Mouse (Mus musculus) heart, adult 2 months (tissue): ENCODE data around the gene Apol8. TPM values are rescaled to one million over a fixed set of nuclear protein-coding genes. Genes with fewer than 3 reads are reported as not detected.
"Not testable (repeated sequence)": the region's sequence is repeated elsewhere in the genome, so short reads cannot be mapped to it uniquely, and the experiment has no call there.

ENCODE experiments used
- DNase-seq, 2 experiments: peaks; one replicate each; pipeline ENCODE4 v3.0.0; 2021
- H3K27ac ChIP-seq: fragments of 200-600 bp; 2 replicates; pipeline ENCODE4 v1.8.1; 2022
- H3K27me3 ChIP-seq: fragments of 200-500 bp; 2 replicates; pipeline ENCODE4 v1.6.1; 2012; ENCODE audit warnings: mild to moderate bottlenecking, low read length, inconsistent platforms, mixed read lengths; ENCODE audit not compliant: control insufficient read depth, insufficient read depth
- H3K36me3 ChIP-seq: fragments of 200-500 bp; 2 replicates; pipeline ENCODE4 v1.6.1; 2012; ENCODE audit warnings: low read length, inconsistent platforms; ENCODE audit not compliant: control insufficient read depth, insufficient read depth
- H3K4me1 ChIP-seq: fragments of 200-500 bp; 2 replicates; pipeline ENCODE4 v1.6.1; 2011; ENCODE audit warnings: low read length; ENCODE audit not compliant: control insufficient read depth, insufficient read depth
- H3K4me3 ChIP-seq: fragments of 200-600 bp; 2 replicates; pipeline ENCODE4 v1.8.1; 2022
- H3K79me2 ChIP-seq: fragments of 200-500 bp; replicated peaks from 2 replicates; pipeline ENCODE4 v1.6.1; 2012; ENCODE audit warnings: mild to moderate bottlenecking, inconsistent platforms, low read length, moderate library complexity, mixed read lengths; ENCODE audit not compliant: control insufficient read depth, insufficient read depth
- H3K9ac ChIP-seq: fragments of 200-500 bp; 2 replicates; pipeline ENCODE4 v1.6.1; 2012; ENCODE audit warnings: low read depth, mild to moderate bottlenecking, control low read depth, inconsistent platforms, low read length, mixed read lengths
- CTCF ChIP-seq: fragments of 200-600 bp; IDR thresholded peaks from 2 replicates; pipeline ENCODE4 v1.8.1; 2022; ENCODE audit warnings: antibody characterized with exemption, mild to moderate bottlenecking, moderate library complexity
- EP300 ChIP-seq: fragments of 200-500 bp; IDR thresholded peaks from 2 replicates; pipeline ENCODE4 v1.6.1; 2011; ENCODE audit warnings: low read depth, low read length, control low read depth; ENCODE audit not compliant: insufficient read depth
- POLR2A ChIP-seq: fragments of 200-500 bp; IDR thresholded peaks from 2 replicates; pipeline ENCODE4 v1.6.1; 2011; ENCODE audit warnings: mild to moderate bottlenecking, low read depth, low read length, control low read depth; ENCODE audit not compliant: insufficient read depth
- WGBS: fragments of 180-500 bp; shearing (Covaris S2); methylation state at CpG from one replicate; pipeline ENCODE4 v1.1.7; 2018; 5-methylcytosine and 5-hydroxymethylcytosine counted together
- intact Hi-C: fragments of 180-260 bp; cut with DNase I; formaldehyde crosslinking; loops from one replicate; pipeline ENCODE4 v1.15.1; 2025
- polyA plus RNA-seq: library from polyadenylated mRNA; depleted of rRNA; stranded (reverse); fragments of >200 nt; gene quantifications from 2 replicates; pipeline ENCODE4 v1.2.3, GENCODE M21; 2012
- total RNA-seq, 2 experiments: library from RNA; stranded (reverse); gene quantifications; 2 replicates each; pipeline ENCODE4 v1.2.3; 2021

The Apol8 gene
- total and polyA plus RNA-seq, 3 experiments: 0.55 TPM; not detected in 2

- Histone ChIP-seq H3K4me1 (no peaks in the 10 kb centered on the region; the same call in 1 of the 2 replicates), H3K36me3 (no peaks in the 10 kb centered on the region), H3K79me2 (no peaks in the 10 kb centered on the region), H3K4me3 (no peak overlapping the region), H3K27me3 (no peaks in the 10 kb centered on the region), H3K27ac (no peak overlapping the region), H3K9ac (no peak overlapping the region)
- TF ChIP-seq POLR2A (no peak), CTCF (peak; percentile 53)
- DNase-seq: no peak
- WGBS: 79% methylated on average over 9 of the region's 9 CpGs
- intact Hi-C loops: no loop called here
These were observed 16.1 kb downstream of the Apol8 start for GRCm38 (mm10) chr15:77740511-77741297.

- H3K27ac ChIP-seq, H3K79me2 ChIP-seq, H3K9ac ChIP-seq, H3K27me3 ChIP-seq, DNase-seq, H3K36me3 ChIP-seq, H3K4me1 ChIP-seq, H3K4me3 ChIP-seq: not testable (repeated sequence)
- intact Hi-C loops: loop anchor here (5.0 kb wide), 1 partner anchor 327 kb away; no protein-coding TSS in a partner anchor
- 22% methylated on average over 4 of the region's 4 CpGs for WGBS
These were observed 22.9 kb downstream of the Apol8 start for GRCm38 (mm10) chr15:77733903-77734302.

- not testable (repeated sequence) for H3K79me2 ChIP-seq, H3K27ac ChIP-seq, H3K4me1 ChIP-seq, H3K4me3 ChIP-seq, H3K36me3 ChIP-seq, DNase-seq, H3K27me3 ChIP-seq, H3K9ac ChIP-seq
- intact Hi-C loops: loop anchor here (5.0 kb wide), 1 partner anchor 326 kb away; no protein-coding TSS in a partner anchor
- WGBS: 31% methylated on average over 8 of the region's 8 CpGs
These were observed 23.4 kb downstream of the Apol8 start for GRCm38 (mm10) chr15:77733380-77733779.

GRCm38 (mm10) chr15:77732851-77733250, 24.0 kb downstream of the Apol8 start:
- H3K4me1 ChIP-seq, H3K27ac ChIP-seq, H3K4me3 ChIP-seq, DNase-seq, H3K9ac ChIP-seq, H3K36me3 ChIP-seq, H3K79me2 ChIP-seq, H3K27me3 ChIP-seq: not testable (repeated sequence)
- WGBS: 81% methylated on average over 10 of the region's 10 CpGs
- intact Hi-C loops: loop anchor here (5.0 kb wide), 1 partner anchor 326 kb away; no protein-coding TSS in a partner anchor

- intact Hi-C loops: loop anchor here (5.0 kb wide), 1 partner anchor 324 kb away; no protein-coding TSS in a partner anchor
- Histone ChIP-seq H3K27me3 (no peaks in the 10 kb centered on the region), H3K79me2 (no peaks in the 10 kb centered on the region), H3K27ac (no peak overlapping the region), H3K9ac (no peak overlapping the region), H3K4me1 (no peaks in the 10 kb centered on the region), H3K4me3 (no peak overlapping the region), H3K36me3 (no peaks in the 10 kb centered on the region)
- no peak for DNase-seq
- 98% methylated on average over 5 of the region's 5 CpGs for WGBS
- TF ChIP-seq POLR2A (no peak), CTCF (no peak), EP300 (no peak)
These were observed 25.2 kb downstream of the Apol8 start for GRCm38 (mm10) chr15:77731605-77732004.

- WGBS: 38% methylated on average over 2 of the region's 4 CpGs
These were observed 28.1 kb downstream of the Apol8 start, which contains the start of gene Apol9b for GRCm38 (mm10) chr15:77728739-77729138. TSS of gene Apol9b (plus strand) at chr15:77729039.

GRCm38 (mm10) chr15:77727745-77728144, 29.1 kb downstream of the Apol8 start:
- H3K79me2 ChIP-seq, H3K27me3 ChIP-seq: not testable (repeated sequence)
- 74% methylated on average over 3 of the region's 3 CpGs for WGBS

More at GRCm38 (mm10) chr15:77728739-77729138, 28.1 kb downstream of the Apol8 start, which contains the start of gene Apol9b:
- H3K4me3 ChIP-seq, H3K36me3 ChIP-seq, H3K4me1 ChIP-seq, intact Hi-C loops, DNase-seq, H3K79me2 ChIP-seq, H3K9ac ChIP-seq, H3K27ac ChIP-seq, H3K27me3 ChIP-seq: not testable (repeated sequence)

More at GRCm38 (mm10) chr15:77727745-77728144, 29.1 kb downstream of the Apol8 start:
- H3K4me1 ChIP-seq, DNase-seq, H3K9ac ChIP-seq, intact Hi-C loops, H3K27ac ChIP-seq, H3K4me3 ChIP-seq, H3K36me3 ChIP-seq: not testable (repeated sequence)
